Mouse (Mus musculus): ENCODE results near the gene Creld1.

DNA sequence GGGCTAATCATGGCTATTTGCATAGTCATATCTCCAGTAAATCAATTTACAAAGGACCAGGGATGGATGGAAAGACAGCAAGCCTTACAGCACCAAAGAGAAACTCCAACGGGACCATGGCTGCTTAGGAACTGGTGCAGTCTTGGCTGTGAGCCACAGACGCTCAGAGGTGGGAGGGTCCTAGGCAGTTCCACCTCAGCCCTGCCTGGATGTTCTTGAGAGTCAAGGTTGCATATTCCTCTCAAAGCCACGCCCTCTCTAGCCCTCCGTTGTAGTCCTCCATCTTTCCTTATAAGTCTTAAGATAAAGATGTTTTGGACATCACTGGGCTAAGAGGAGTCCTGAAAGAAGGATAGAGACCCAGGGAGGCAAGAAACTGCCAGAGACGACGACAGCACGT, 19.1 kb upstream of the Creld1 start:
- no peak for TF ChIP-seq CTCF (IDR thresholded peaks at IDR 0.05; ENCODE audit: insufficient read depth, low read length)
- TF ChIP-seq POLR2A (IDR thresholded peaks at IDR 0.05; ENCODE audit: borderline replicate concordance, extremely low read depth, low read depth, low read length) = no peak
